Mouse (Mus musculus) spleen, adult 2 months (tissue): ENCODE measurements around the gene Tead4.

ENCODE experiments used
- CTCF ChIP-seq: fragments of 200-500 bp; IDR thresholded peaks from 2 replicates; pipeline ENCODE4 v1.5.1; 2011; ENCODE audit warnings: mild to moderate bottlenecking, inconsistent platforms; ENCODE audit not compliant: insufficient read depth, insufficient read length, insufficient replicate concordance; ENCODE audit errors: extremely low read depth
- POLR2A ChIP-seq: fragments of 200-500 bp; IDR thresholded peaks from 2 replicates; pipeline ENCODE4 v1.6.1; 2011; ENCODE audit warnings: low read depth, low read length, inconsistent platforms

GRCm38 (mm10) chr6:128269850-128270249, 30.8 kb downstream of the Tead4 start:
- TF ChIP-seq POLR2A: no peak
- TF ChIP-seq CTCF: no peak
